Mouse (Mus musculus): ENCODE measurements around the gene Rest.
A peak's percentile ranks its signal among the peaks of the same experiment; 100 is the strongest.

The Rest gene

GRCm38 (mm10) chr5:77266066-77266885, 985 bp downstream of the Rest start:
- DNase-seq: peak; percentile 24

- no peak for DNase-seq
Observed at GRCm38 (mm10) chr5:77266886-77267401, 1.7 kb downstream of the Rest start.

GRCm38 (mm10) chr5:77267441-77267840, 2.1 kb downstream of the Rest start:
- no peak for DNase-seq

- DNase-seq: no peak
Observed at GRCm38 (mm10) chr5:77267957-77268624, 2.8 kb downstream of the Rest start.

GRCm38 (mm10) chr5:77269399-77269798, 4.1 kb downstream of the Rest start:
- DNase-seq: no peak

- no peak for DNase-seq
Observed at GRCm38 (mm10) chr5:77273151-77273550, 7.9 kb downstream of the Rest start.

- DNase-seq: no peak
Observed at GRCm38 (mm10) chr5:77275950-77276349, 10.7 kb downstream of the Rest start.

GRCm38 (mm10) chr5:77277204-77277603, 11.9 kb downstream of the Rest start:
- DNase-seq: no peak

GRCm38 (mm10) chr5:77281518-77282174, 16.4 kb downstream of the Rest start:
- no peak for DNase-seq

GRCm38 (mm10) chr5:77282242-77282641, 17.0 kb downstream of the Rest start:
- DNase-seq: no peak

- no peak for DNase-seq
Observed at GRCm38 (mm10) chr5:77285685-77286084, 20.4 kb downstream of the Rest start.

GRCm38 (mm10) chr5:77286904-77287303, 21.6 kb downstream of the Rest start:
- DNase-seq: no peak

- no peak for DNase-seq
Observed at GRCm38 (mm10) chr5:77287901-77288300, 22.6 kb downstream of the Rest start.

- no peak for DNase-seq
Observed at GRCm38 (mm10) chr5:77289686-77290085, 24.4 kb downstream of the Rest start.

- no peak for DNase-seq
Observed at GRCm38 (mm10) chr5:77290606-77291005, 25.3 kb downstream of the Rest start.

- no peak for DNase-seq
Observed at GRCm38 (mm10) chr5:77292803-77293522, 27.7 kb downstream of the Rest start.

GRCm38 (mm10) chr5:77299486-77299885, 34.2 kb downstream of the Rest start:
- DNase-seq: no peak

GRCm38 (mm10) chr5:77301296-77301903, 36.1 kb downstream of the Rest start:
- DNase-seq: peak; percentile 9

GRCm38 (mm10) chr5:77307821-77308553, 42.7 kb downstream of the Rest start:
- no peak for DNase-seq

GRCm38 (mm10) chr5:77309051-77309906, 44.0 kb downstream of the Rest start:
- DNase-seq: no peak
